Mouse (Mus musculus) frontal cortex, postnatal 25 days (tissue): Measurements from ENCODE around the gene Slc37a4.
"Not testable (repeated sequence)": the region's sequence is repeated elsewhere in the genome, so short reads cannot be mapped to it uniquely, and the experiment has no call there.

Source experiments
- DNase-seq, 2 experiments: peaks; one replicate each; pipeline ENCODE4 v3.0.0; 2022; ENCODE audit warnings: low spot score in 2 of 2

Gene Slc37a4

GRCm38 (mm10) chr9:44398551-44398950 lies 1.9 kb downstream of the Slc37a4 start:
- DNase-seq, result no peak

GRCm38 (mm10) chr9:44399114-44399794 lies 2.6 kb downstream of the Slc37a4 start:
- no peak for DNase-seq

GRCm38 (mm10) chr9:44399795-44400114 lies 3.1 kb downstream of the Slc37a4 start:
- DNase-seq, result no peak

GRCm38 (mm10) chr9:44401081-44401480 lies 4.4 kb downstream of the Slc37a4 start:
- no peak for DNase-seq

- no peak for DNase-seq
These were observed 8.4 kb downstream of the Slc37a4 start for GRCm38 (mm10) chr9:44405011-44405410.

- peak; percentile 78 to 83 for DNase-seq
These were observed 10.5 kb downstream of the Slc37a4 start, which contains the start of the genes Rps25 and Trappc4 for GRCm38 (mm10) chr9:44406906-44407751. Gene Rps25 (plus strand): TSS chr9:44407139. Gene Trappc4 (minus strand): TSS chr9:44407600.

GRCm38 (mm10) chr9:44407752-44408097 lies 11.1 kb downstream of the Slc37a4 start:
- DNase-seq, result no peak

GRCm38 (mm10) chr9:44408693-44409092 lies 12.0 kb downstream of the Slc37a4 start:
- DNase-seq, result not testable (repeated sequence)

GRCm38 (mm10) chr9:44410647-44411336 lies 14.1 kb downstream of the Slc37a4 start:
- DNase-seq, result no peak

GRCm38 (mm10) chr9:44411601-44412130 lies 15.0 kb downstream of the Slc37a4 start:
- DNase-seq, result no peak

- DNase-seq, result no peak
These were observed 15.7 kb downstream of the Slc37a4 start for GRCm38 (mm10) chr9:44412306-44412705.

- no peak for DNase-seq
These were observed 16.1 kb downstream of the Slc37a4 start for GRCm38 (mm10) chr9:44412781-44413180.

GRCm38 (mm10) chr9:44417156-44417891 lies 20.7 kb downstream of the Slc37a4 start:
- no peak for DNase-seq

- peak; percentile 93 to 95 for DNase-seq
These were observed 21.3 kb downstream of the Slc37a4 start for GRCm38 (mm10) chr9:44417892-44418363.

GRCm38 (mm10) chr9:44418519-44419385 lies 22.1 kb downstream of the Slc37a4 start, which contains the start of gene Ccdc84:
Gene Ccdc84 (minus strand): TSS chr9:44418569.
- no peak for DNase-seq

GRCm38 (mm10) chr9:44419730-44420129 lies 23.1 kb downstream of the Slc37a4 start:
- not testable (repeated sequence) for DNase-seq

GRCm38 (mm10) chr9:44420280-44420898 lies 23.7 kb downstream of the Slc37a4 start:
- DNase-seq, result no peak

GRCm38 (mm10) chr9:44423576-44423975 lies 26.9 kb downstream of the Slc37a4 start:
- no peak for DNase-seq

GRCm38 (mm10) chr9:44432577-44433185 lies 36.0 kb downstream of the Slc37a4 start:
- DNase-seq, result no peak
